Mouse (Mus musculus): Measurements from ENCODE around the gene Eci3. TPM values are rescaled to one million over a fixed set of nuclear protein-coding genes. Genes with fewer than 3 reads are reported as not detected.

Eci3 gene
- total RNA-seq, 1 experiment from 2014 or later: 2.3 TPM

DNA sequence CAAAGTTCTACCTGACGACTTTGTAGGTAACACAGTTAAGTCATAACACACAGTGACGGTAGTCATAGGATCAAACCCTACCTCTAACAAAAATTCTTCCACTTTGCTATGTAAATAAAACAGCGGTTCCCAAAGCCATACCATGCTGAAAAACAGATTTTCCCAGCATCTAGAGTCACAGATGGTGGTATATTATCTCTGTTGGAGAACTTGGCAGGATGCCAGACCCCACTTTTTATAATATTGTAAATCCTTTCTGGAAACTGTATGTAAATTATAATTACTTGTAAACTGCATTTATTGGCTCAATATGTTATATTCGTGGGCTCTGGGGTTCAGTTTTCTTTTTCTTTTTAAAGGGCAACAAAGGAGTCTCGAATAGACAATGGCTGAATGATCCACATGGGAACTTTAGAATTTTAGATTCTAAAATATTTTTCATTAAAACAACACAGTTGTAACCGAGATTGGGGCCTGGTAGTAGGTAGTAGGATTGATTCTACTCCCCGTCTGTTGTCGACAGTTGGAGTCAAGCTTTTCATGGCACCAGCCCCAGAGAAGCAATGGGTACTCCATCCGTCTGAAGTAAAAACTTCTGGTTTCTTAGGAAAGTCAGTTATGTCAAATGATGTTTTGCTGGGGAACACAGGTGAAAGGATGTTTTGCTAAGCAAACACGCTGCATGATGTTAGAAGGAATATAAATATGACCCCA is 28.5 kb downstream of the Eci3 start:
- DNase-seq: no peak

DNA sequence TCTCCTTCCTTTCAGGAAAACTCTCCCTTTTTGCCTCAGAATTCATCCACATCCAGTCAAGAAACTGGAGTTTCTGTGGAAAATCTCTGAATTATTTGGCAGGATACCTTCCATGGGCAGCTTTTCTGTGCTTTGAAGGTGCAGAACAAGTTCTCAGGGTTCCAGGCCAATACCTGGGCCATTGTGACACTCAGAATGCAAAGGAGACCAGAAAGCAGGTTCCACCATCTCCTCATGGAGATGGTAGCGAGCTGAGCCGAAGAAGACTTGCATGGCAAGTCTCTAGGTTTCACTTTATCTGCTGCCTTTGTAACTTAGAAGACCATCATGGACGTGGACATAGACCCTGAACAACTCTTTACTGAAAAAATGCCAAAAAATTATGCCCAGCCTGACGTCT is 39.4 kb downstream of the Eci3 start, which contains the start of the genes Fam217a and 4933417A18Rik:
Fam217a (minus strand) TSS at position 101 of the 400 bp plus-strand sequence.
4933417A18Rik (plus strand) TSS at position 200 of the 400 bp plus-strand sequence.
- no peak for DNase-seq

DNA sequence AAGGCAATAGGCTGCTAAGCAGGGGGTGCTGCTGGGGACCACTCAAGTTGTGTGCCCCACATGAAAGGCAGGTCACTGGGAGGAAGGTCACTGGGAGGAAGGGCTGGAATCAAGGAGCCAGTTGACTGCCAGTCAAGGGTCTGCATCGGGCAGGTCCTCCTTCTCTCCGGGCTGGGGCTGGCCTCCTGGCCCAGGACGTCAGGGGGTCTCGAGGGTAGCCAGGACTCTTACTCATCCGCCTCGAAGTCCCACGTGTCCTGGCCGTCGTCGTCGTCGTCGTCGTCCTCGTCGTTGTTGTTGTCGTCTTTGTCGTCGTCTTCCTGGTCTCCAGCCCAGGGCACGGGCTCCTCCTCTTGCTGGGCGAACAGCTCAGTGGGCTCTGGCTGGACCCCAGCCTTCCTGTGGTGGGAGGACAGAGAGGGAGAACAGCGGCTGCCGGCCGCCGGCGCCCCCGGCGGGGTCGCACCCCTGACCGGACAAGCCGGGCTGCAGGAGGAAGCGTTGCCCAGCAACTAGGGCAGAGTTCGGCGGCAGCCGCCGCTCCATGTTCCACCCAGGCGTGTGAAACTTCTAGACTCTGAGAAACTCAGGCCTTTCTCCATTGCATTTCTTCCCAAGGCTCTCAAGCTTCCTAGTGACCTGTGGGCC is 47.0 kb downstream of the Eci3 start:
- peak; percentile 29 for DNase-seq

DNA sequence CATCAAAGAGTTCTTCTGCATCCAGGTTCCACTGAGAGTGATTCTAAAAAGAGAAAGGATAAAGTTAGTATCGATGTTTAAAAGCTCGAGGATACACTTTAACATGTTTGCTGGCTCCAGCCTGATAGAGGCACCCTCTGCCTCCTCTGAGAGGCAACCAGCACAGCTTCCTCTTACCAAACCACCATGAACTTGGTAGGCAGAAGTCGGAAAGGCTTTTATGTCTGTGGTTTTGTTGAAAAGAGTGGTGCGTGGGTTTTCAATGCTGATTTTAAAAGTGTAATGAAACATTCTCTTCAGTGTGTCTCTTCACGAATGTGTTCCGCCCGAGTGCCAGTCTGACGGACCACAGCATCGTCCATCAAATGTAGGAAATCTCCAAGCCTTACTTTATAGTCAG is 49.0 kb downstream of the Eci3 start:
- no peak for DNase-seq

Other genes with a start within 250 kb of the Eci3 start
- gene Fam50b, start 229.0 kb downstream of the Eci3 start, total RNA-seq (2021): not detected in 2 replicates
- 100 and 102 TPM in 2 replicates for gene Prpf4b, start 88.5 kb downstream of the Eci3 start, total RNA-seq (2021)
- gene Fam217a, start 39.5 kb downstream of the Eci3 start, total RNA-seq (2021): 0.85 and 1.5 TPM in 2 replicates
- not detected in 2 replicates for gene 4933417A18Rik, start 39.4 kb downstream of the Eci3 start, total RNA-seq (2021)
- gene Eci2, start 63.3 kb upstream of the Eci3 start, total RNA-seq (2021): 164 and 182 TPM in 2 replicates

Data from adrenal gland, postnatal 14 days (tissue).